Mouse (Mus musculus): Measurements from ENCODE around the gene Urgcp. TPM values are rescaled to one million over a fixed set of nuclear protein-coding genes. Genes with fewer than 3 reads are reported as not detected.

The Urgcp gene
- polyA plus RNA-seq, 1 experiment from 2014 or later: 8.4 TPM

DNA sequence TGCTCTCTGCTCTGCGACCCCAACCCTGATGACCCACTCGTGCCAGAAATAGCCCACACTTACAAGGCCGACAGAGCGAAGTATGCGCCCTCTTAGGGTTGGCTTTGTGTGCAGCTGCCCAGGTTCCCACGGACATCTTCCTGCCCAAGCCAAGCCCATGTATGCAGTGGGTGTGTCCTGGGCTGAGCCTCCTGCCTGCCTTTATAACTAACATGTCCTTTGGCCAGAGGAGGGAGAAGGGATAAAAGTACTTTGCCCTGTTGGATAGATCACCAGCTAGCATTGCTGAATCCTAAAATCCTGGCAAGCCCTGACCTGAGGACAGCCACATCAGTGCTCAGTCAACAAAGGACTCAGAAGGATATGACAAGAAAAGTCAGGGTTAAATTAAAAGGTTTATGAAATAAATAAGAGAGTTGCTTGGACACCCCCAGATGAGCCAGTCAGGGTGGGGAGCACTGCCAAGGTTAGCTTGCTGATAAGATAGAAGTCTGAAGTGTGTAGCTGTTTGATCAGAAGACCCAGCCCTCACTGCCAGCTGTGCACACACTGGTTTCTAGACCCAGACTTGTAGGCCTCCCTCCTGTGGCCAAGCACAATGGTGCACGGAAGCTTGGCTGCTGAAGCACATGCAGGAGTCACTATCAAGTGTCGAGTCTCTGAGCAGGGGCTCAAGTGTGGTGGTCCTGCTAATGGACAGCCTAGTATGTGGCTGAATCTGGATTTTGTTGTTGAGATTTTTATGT lies 20.2 kb upstream of the Urgcp start:
- Histone ChIP-seq H3K4me2 (peak overlapping the region; percentile 42), H3K27me3 (no peaks in the 10 kb centered on the region), H3K4me1 (replicated peaks) (peaks cover 29% of the 10 kb centered on the region), H3K4me3 (replicated peaks) (no peak overlapping the region), H3K9me3 (replicated peaks) (no peaks in the 10 kb centered on the region), H3K27ac (replicated peaks) (peak overlapping the region; percentile 15), H3K36me3 (replicated peaks) (no peaks in the 10 kb centered on the region), H3K9ac (no peak overlapping the region)
- 43% methylated on average over 8 of the region's 8 CpGs for WGBS (ENCODE audit: insufficient replicate concordance)
- ATAC-seq (ENCODE audit: insufficient read depth): peak; percentile 82

DNA sequence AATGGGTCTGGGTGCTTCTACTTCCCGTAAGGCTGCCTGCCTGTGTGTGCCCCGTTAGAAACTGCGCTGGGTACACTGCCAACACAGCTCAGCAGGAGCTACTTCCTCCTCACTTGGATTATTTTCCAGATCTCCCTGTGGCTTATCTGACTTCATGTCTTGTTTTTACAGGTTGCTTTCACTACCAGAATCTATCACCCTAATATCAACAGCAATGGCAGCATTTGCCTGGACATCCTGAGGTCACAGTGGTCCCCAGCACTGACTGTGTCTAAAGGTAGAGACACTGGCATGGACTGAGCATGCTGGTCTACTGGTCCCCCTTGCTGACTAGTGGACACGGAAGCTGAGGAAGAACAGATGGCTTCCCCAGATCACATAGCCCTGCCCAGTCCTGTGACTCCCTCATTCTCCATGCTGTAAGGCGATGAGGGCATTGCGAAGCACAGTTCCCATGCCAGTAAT lies 17.9 kb upstream of the Urgcp start:
- H3K4me3 ChIP-seq (replicated peaks): no peak overlapping the region
- H3K9ac ChIP-seq: no peak overlapping the region
- no peaks in the 10 kb centered on the region for H3K36me3 ChIP-seq (replicated peaks)
- no peak overlapping the region for H3K4me2 ChIP-seq
- H3K9me3 ChIP-seq (replicated peaks): no peaks in the 10 kb centered on the region
- no peak overlapping the region for H3K27ac ChIP-seq (replicated peaks)
- WGBS (ENCODE audit: insufficient replicate concordance): 80% methylated on average over 6 of the region's 6 CpGs
- H3K4me1 ChIP-seq (replicated peaks): peaks cover 13% of the 10 kb centered on the region
- no peak for ATAC-seq (ENCODE audit: insufficient read depth)
- H3K27me3 ChIP-seq: no peaks in the 10 kb centered on the region

DNA sequence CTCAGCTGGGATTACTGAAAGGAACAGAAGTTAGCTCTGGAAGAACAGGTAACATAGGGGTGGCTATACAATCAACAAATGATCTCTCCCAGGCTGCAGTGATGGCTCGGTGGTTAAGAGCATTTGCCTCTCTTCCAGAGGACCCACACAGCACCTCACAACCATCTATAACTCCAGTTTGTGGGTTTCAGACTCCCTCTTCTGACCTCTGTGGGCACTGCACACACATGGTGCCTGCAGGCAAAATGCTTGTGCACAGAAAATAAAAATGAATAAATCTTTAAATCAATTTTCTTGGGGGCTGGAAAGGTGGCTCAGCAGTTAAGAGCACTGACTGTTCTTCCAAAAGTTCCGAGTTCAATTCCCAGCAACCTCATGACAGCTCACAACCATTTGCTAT lies 16.3 kb upstream of the Urgcp start:
- no peak for ATAC-seq (ENCODE audit: insufficient read depth)
- Histone ChIP-seq H3K36me3 (replicated peaks) (no peaks in the 10 kb centered on the region), H3K4me3 (replicated peaks) (no peak overlapping the region), H3K9ac (no peak overlapping the region), H3K27ac (replicated peaks) (no peak overlapping the region), H3K9me3 (replicated peaks) (no peaks in the 10 kb centered on the region), H3K27me3 (no peaks in the 10 kb centered on the region), H3K4me2 (no peak overlapping the region), H3K4me1 (replicated peaks) (peaks cover 13% of the 10 kb centered on the region)
- 57% methylated on average over 2 of the region's 2 CpGs for WGBS (ENCODE audit: insufficient replicate concordance)

DNA sequence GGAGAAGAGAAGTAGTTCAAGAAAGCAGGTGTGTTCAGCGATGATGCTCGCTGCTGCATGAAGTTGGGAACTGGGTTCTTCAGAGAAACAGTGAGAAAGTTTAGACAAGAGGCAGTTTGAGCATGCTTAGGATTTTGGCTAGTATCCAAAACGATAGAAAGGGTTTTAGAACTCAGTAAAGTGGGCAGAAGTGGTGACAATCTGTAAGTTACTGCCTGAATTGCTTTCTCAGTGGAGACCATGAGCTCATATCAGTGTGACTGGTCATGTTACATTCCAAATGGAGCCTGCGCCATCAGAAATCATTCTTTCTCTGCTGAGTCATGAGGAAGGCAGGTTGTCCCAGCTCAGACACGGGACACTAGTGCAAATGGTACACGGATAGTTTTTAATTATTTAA lies 3.8 kb upstream of the Urgcp start:
- Histone ChIP-seq H3K27me3 (no peaks in the 10 kb centered on the region), H3K4me1 (replicated peaks) (peaks cover 13% of the 10 kb centered on the region), H3K4me2 (no peak overlapping the region), H3K9me3 (replicated peaks) (no peaks in the 10 kb centered on the region), H3K36me3 (replicated peaks) (peaks cover 23% of the 10 kb centered on the region), H3K9ac (no peak overlapping the region), H3K4me3 (replicated peaks) (no peak overlapping the region), H3K27ac (replicated peaks) (no peak overlapping the region)
- no peak for ATAC-seq (ENCODE audit: insufficient read depth)
- 66% methylated on average over 6 of the region's 6 CpGs for WGBS (ENCODE audit: insufficient replicate concordance)

DNA sequence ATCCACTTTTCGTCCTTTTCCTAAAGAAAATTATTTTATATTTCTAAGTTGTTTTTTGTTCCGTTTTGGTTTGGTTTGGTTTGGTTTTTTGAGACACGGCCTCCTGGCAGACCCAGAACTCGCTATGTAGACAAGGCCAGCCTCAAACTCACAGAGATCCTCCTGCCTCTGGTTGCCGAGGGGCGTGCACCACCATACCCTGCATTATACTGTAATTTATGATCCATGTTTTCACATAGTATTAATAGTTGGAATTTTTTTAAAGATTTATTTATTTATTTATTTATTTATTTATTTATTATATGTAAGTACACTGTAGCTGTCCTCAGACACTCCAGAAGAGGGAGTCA lies 432 bp upstream of the Urgcp start:
- no peaks in the 10 kb centered on the region for H3K9me3 ChIP-seq (replicated peaks)
- peaks cover 22% of the 10 kb centered on the region for H3K4me1 ChIP-seq (replicated peaks)
- ATAC-seq (ENCODE audit: insufficient read depth): no peak
- no peaks in the 10 kb centered on the region for H3K27me3 ChIP-seq
- H3K9ac ChIP-seq: peak overlapping the region; percentile 91
- peak overlapping the region; percentile 85 for H3K4me3 ChIP-seq (replicated peaks)
- peak overlapping the region; percentile 94 for H3K27ac ChIP-seq (replicated peaks)
- 0 out of 2 replicates have a peak, but pooled peaks cover 10% of the 10 kb centered on the region for H3K36me3 ChIP-seq (replicated peaks)
- WGBS (ENCODE audit: insufficient replicate concordance): 6% methylated on average over 6 of the region's 6 CpGs
- peak overlapping the region; percentile 71 for H3K4me2 ChIP-seq

DNA sequence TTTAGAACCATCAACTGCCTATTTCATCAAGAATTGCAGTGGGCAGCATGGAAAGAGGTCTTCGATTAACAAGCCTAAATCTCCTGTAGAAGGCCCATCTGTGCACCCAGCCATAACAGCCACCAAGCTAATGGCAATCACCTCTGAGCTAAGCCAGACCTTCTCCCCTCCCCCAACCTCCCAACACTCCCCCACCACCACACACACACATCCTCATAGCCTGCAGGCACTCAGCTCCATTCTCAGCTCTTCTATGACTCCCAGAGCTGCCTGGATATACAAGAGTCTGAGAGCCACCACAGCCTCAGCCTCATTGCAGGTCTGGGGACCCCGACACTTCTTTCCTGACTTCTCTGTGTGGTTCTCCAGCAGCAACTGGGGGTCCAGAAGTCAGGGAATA lies 8.4 kb downstream of the Urgcp start:
- WGBS (ENCODE audit: insufficient replicate concordance): 71% methylated on average over 2 of the region's 2 CpGs
- ATAC-seq (ENCODE audit: insufficient read depth): no peak
- H3K4me1 ChIP-seq (replicated peaks): 0 out of 2 replicates have a peak, but pooled peaks cover 3% of the 10 kb centered on the region

DNA sequence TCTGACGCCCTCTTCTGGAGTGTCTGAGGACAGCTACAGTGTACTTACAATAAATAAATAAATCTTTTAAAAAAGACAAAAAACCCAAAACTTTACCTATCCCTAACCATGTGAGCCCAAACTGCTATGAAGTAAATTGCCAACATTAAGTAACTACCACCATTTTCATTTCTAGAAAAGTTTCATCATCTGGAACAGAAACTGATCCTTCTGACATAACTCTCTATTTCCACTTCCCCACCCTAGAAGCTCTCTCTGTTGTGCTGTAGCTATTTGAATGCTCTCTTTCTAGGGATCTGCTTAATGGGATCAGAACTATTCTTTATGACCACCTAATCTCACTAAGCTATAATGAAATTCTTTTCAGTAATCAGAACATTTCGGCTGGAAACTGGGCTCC lies 17.2 kb downstream of the Urgcp start:
- no peak overlapping the region for H3K27ac ChIP-seq (replicated peaks)
- H3K9ac ChIP-seq: no peak overlapping the region
- H3K4me2 ChIP-seq: no peak overlapping the region
- H3K4me1 ChIP-seq (replicated peaks): peaks cover 25% of the 10 kb centered on the region
- H3K9me3 ChIP-seq (replicated peaks): no peaks in the 10 kb centered on the region
- ATAC-seq (ENCODE audit: insufficient read depth): no peak
- H3K27me3 ChIP-seq: no peaks in the 10 kb centered on the region
- WGBS (ENCODE audit: insufficient replicate concordance): 57% methylated on average over 2 of the region's 2 CpGs
- no peaks in the 10 kb centered on the region for H3K36me3 ChIP-seq (replicated peaks)
- no peak overlapping the region for H3K4me3 ChIP-seq (replicated peaks)

More for the DNA sequence above, 8.4 kb downstream of the Urgcp start:
- Histone ChIP-seq H3K9ac (no peak overlapping the region), H3K4me2 (no peak overlapping the region), H3K9me3 (replicated peaks) (0 out of 2 replicates have a peak, but pooled peaks cover 5% of the 10 kb centered on the region), H3K36me3 (replicated peaks) (peaks cover 15% of the 10 kb centered on the region), H3K4me3 (replicated peaks) (no peak overlapping the region), H3K27me3 (no peaks in the 10 kb centered on the region), H3K27ac (replicated peaks) (no peak overlapping the region)

DNA sequence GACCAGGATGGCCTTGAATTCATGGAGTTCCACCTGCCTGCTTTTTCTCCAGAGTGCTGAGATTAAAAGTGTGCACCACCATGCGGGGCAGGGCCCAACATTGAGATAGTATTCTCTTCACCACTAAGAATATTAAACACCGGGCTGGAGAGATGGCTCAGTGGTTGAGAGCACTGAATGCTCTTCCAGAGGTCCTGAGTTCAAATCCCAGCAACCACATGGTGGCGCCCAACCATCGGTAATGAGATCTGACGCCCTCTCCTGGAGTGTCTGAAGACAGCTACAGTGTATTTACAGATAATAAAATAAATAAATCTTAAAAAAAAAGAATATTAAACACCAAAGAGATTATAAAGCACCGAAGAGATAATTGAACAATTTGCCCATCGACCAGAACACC lies 20.1 kb downstream of the Urgcp start:
- Histone ChIP-seq H3K36me3 (replicated peaks) (no peaks in the 10 kb centered on the region), H3K4me2 (no peak overlapping the region), H3K4me1 (replicated peaks) (peaks cover 34% of the 10 kb centered on the region), H3K27ac (replicated peaks) (peak overlapping the region; percentile 29; the same call in 1 of the 2 replicates), H3K9me3 (replicated peaks) (no peaks in the 10 kb centered on the region), H3K9ac (no peak overlapping the region), H3K27me3 (no peaks in the 10 kb centered on the region), H3K4me3 (replicated peaks) (no peak overlapping the region)
- WGBS (ENCODE audit: insufficient replicate concordance): 63% methylated on average over 7 of the region's 7 CpGs
- ATAC-seq (ENCODE audit: insufficient read depth): no peak

DNA sequence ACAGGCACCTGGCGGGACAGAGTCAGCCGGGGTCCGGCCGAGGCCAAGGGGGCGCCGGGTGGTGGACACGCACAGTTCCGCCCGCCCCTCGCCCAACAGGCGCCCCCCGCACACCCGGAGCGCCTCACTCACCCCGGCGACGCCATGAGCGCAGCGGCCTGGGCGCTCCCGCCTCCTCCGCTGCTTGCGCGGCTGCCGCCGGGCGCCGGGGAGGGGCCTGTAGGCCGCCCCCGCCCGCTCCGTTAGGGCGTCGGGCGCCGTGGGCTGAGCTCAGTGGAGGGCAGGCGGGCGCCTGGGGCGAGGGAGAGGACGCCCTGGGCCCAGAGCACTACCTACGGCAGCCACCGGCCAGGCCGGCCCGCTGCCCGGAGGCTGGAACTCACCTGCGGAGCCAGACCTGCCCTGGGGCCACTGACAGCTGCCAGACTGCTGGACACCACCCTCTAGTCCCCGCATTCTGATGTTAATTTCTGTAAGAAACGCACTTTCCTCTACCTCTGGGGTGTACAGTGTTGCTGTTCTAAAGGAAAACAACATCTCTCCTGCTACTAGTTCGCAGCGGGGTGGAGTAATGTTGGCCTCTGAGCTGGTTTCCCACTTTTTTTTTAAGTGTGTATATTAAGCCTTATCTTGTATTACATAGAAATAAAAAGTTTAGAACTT lies 21.1 kb downstream of the Urgcp start:
- H3K27ac ChIP-seq (replicated peaks): peak overlapping the region; percentile 94
- H3K36me3 ChIP-seq (replicated peaks): no peaks in the 10 kb centered on the region
- H3K27me3 ChIP-seq: no peaks in the 10 kb centered on the region
- peak overlapping the region; percentile 94 for H3K4me2 ChIP-seq
- peaks cover 34% of the 10 kb centered on the region for H3K4me1 ChIP-seq (replicated peaks)
- no peaks in the 10 kb centered on the region for H3K9me3 ChIP-seq (replicated peaks)
- under 1% methylated on average over 46 of the region's 50 CpGs for WGBS (ENCODE audit: insufficient replicate concordance)
- ATAC-seq (ENCODE audit: insufficient read depth): peak; percentile 99
- H3K9ac ChIP-seq: peak overlapping the region; percentile 99
- peak overlapping the region; percentile 97 for H3K4me3 ChIP-seq (replicated peaks)

DNA sequence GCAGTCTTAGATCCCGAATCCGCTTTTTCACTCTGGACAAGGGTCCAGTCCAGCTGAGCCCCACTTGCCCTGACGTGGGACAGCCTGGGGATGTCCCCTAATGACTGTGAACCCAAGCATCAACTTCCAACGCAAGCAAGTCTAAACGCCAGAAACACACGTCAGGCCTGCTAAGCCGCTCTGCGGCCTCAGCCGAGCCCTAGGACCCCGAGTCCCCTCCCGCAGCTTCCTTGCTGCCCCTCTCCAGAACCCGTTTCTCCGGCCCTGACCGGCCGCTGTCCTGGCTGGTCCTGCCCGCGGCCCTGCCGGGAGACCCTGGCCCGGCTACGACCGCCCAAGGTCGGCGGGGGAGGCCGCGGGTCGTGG lies 21.6 kb downstream of the Urgcp start:
- Histone ChIP-seq H3K4me2 (peak overlapping the region; percentile 94), H3K27me3 (no peaks in the 10 kb centered on the region), H3K4me1 (replicated peaks) (peaks cover 34% of the 10 kb centered on the region), H3K4me3 (replicated peaks) (peak overlapping the region; percentile 97), H3K9me3 (replicated peaks) (no peaks in the 10 kb centered on the region), H3K36me3 (replicated peaks) (no peaks in the 10 kb centered on the region), H3K27ac (replicated peaks) (peak overlapping the region; percentile 94), H3K9ac (peak overlapping the region; percentile 99)
- WGBS (ENCODE audit: insufficient replicate concordance): 3% methylated on average over 26 of the region's 26 CpGs
- peak; percentile 49 for ATAC-seq (ENCODE audit: insufficient read depth)

DNA sequence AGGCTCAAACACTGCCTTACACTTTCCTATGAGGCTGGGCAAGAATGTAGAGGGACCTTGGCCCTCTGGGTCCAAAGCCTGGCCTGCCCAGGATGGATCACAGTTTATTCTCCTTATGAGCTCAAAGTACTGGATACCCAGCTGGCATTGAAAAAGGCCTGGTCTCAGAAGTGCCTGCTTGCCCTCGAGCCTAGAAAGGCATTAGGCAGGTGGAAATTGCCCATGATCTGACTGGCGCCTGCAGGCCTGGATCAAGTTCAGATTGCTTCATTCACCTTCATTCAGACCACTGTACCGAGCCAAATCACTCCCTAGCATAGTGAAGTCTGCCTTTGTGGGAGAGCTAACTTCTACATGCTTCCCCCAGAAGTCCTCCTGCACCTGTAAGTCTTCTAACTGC lies 22.3 kb downstream of the Urgcp start:
- Histone ChIP-seq H3K9me3 (replicated peaks) (no peaks in the 10 kb centered on the region), H3K4me3 (replicated peaks) (peak overlapping the region; percentile 97), H3K9ac (peak overlapping the region; percentile 30), H3K4me2 (peak overlapping the region; percentile 94), H3K36me3 (replicated peaks) (no peaks in the 10 kb centered on the region), H3K27me3 (no peaks in the 10 kb centered on the region), H3K27ac (replicated peaks) (peak overlapping the region; percentile 33; the same call in 1 of the 2 replicates), H3K4me1 (replicated peaks) (peaks cover 40% of the 10 kb centered on the region)
- ATAC-seq (ENCODE audit: insufficient read depth): no peak
- 60% methylated on average over 3 of the region's 3 CpGs for whole genome bisulfite sequencing (ENCODE audit: insufficient replicate concordance)
